18 mouse cellular contexts compared by ENCODE assay signal in the genomic region with DNA sequence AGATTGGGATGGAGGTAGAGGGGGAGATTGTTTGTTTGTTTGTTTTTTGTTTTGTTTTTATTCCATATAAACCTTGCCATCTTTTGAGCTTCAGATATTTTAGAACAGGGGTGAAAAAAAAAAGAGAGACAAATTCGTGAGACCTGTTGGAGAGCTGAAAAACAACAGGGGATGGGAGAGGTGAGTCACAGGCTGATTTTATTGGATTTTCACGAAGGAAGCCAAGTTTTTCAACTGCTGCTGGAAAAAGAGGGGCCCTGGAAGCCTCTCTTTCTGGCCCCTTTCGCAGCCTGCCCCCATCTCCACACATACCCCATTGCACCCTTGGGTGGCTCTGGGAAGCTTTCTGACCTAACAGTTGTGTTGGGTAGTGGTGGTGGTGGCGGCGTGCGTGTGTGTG.
"Had no signal": no experiment of that assay in that cellular context is flagged by ENCODE, and none has a peak within 500 bp of the region (broad histone marks: within the 10 kb centered on the region; RNA-seq: fewer than 3 reads in every experiment).

No protein-coding gene starts in this region.

- H3K9me3 ChIP-seq: liver, embryonic 15.5 days; lung, embryonic 15.5 days; megakaryocyte, embryonic 14.5 days; midbrain, embryonic 12.5 days; neural tube, embryonic 12.5 days had no signal

- H3K4me1 ChIP-seq: liver, embryonic 15.5 days; lung, embryonic 15.5 days; neural tube, embryonic 12.5 days had no signal

- H3K27ac ChIP-seq: liver, embryonic 15.5 days; lung, embryonic 15.5 days; macrophage; midbrain, embryonic 12.5 days; neural tube, embryonic 12.5 days had no signal

- H3K4me3 ChIP-seq: liver, embryonic 15.5 days; lung, embryonic 15.5 days; megakaryocyte, embryonic 14.5 days; midbrain, embryonic 12.5 days; neural tube, embryonic 12.5 days had no signal

- H3K9ac ChIP-seq: liver, embryonic 15.5 days; liver, postnatal 0 days; lung, embryonic 15.5 days; midbrain, embryonic 12.5 days; neural tube, embryonic 12.5 days had no signal

- ATAC-seq: liver, postnatal 0 days; lung, postnatal 0 days had no signal

- DNase-seq: liver, postnatal 0 days; lung, adult 2 months; lung, postnatal 14 days; lung, postnatal 36 days; midbrain, embryonic 14.5 days; retina, postnatal 1 day; right cerebral cortex, postnatal 14 days; spleen, adult 18-20 months; thymus, adult 18-20 months; thymus, postnatal 14 days; thymus, postnatal 36 days had no signal

- H3K4me2 ChIP-seq: liver, embryonic 15.5 days; lung, embryonic 15.5 days; midbrain, embryonic 12.5 days; neural tube, embryonic 12.5 days had no signal

- H3K36me3 ChIP-seq: liver, embryonic 15.5 days; lung, embryonic 15.5 days had no signal

- H3K27me3 ChIP-seq: lung, embryonic 15.5 days; midbrain, embryonic 12.5 days; neural tube, embryonic 12.5 days had no signal
